Mouse (Mus musculus) testis, postnatal 14 days (tissue): ENCODE results near the gene Nip7.
"Not testable (repeated sequence)": the region's sequence is repeated elsewhere in the genome, so short reads cannot be mapped to it uniquely, and the experiment has no call there.

ENCODE experiments used
- DNase-seq: peaks from one replicate; pipeline ENCODE4 v3.0.0; 2021; ENCODE audit warnings: low spot score

Gene Nip7

DNA sequence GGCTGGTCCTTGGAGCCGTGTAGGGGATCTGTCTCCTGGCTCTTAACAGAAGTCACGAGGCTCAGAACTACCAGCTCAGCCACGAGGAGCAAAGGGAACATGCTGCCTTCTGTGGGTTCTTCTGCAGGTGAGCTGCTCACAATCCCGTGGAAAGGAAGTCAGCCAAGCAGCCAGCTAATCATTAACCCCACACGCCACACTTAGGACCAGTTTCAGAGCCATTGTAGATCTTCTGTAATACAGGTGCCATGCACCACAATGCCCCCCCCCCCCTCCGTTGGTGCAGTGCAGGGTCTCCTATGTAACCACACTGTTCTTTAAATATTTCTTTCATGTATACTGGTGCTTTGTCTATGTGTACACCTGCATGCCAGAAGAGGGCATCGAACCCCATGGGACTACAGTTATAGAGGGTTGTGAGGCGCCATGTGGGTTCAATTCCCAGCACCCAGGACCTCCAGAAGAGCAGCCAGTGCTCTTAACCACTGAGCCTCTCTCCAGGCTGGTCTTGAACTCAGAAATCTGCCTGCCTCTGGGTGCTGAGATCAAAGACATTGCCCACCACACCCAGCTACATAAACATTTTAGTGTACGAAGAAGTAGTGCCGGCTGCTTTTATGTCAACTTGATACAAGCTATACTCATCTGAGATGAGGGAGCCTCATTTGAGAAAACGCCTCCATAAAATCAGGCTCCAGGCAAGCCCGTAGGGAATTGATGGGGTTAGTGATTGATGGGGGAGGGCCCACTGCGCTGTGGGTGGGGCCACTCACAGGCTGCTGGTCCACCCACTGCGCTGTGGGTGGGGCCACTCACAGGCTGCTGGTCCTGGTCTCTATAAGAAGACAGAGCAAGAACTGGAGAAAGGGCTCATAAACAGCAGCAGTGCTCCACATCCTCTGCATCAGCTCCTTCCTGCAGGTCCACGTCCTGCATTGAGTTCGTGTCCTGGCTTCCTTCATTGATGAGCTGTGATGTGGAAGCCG lies 9.1 kb downstream of the Nip7 start, which contains the start of gene Tmed6:
Tmed6 (minus strand) TSS at position 134 of the 986 bp plus-strand sequence.
- no peak for DNase-seq

DNA sequence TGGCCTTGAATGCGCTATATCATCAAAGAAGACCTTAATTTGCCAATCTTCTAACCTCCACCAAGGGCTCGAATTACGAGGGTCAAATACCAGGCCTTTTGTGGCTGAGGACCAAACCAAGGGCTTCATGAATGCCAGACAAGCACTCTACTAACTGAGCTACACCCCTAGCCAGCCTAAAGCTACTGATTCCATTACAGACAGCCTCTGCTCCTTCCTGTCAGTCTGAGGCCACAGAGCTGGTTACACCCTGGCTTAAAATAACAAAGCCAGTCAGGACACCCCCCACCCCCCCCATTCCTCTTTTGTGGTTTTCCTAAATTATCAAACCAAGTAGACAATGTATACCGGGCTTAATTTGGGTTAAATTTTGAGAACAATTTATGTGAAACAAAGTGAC lies 17.0 kb downstream of the Nip7 start:
- no peak for DNase-seq

DNA sequence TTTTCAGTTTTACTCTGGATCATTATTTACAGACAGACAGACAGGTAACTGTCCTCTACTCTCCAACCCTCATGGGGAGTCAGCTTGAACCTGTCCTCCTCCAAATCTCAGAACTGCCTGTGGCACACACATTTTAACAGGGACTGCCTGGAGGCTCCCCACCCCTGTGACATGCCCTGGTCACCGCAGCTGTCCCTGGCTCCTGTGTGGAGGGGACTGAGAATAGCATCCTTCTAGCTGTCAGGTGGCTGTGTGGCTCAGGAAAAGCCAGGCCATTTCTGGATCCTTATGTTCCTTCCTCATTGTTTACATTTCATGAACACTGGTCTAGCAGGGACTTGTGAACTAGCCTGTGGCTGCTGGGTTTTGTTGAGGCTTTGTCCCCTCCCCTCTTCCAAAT lies 17.5 kb downstream of the Nip7 start:
- DNase-seq: no peak

DNA sequence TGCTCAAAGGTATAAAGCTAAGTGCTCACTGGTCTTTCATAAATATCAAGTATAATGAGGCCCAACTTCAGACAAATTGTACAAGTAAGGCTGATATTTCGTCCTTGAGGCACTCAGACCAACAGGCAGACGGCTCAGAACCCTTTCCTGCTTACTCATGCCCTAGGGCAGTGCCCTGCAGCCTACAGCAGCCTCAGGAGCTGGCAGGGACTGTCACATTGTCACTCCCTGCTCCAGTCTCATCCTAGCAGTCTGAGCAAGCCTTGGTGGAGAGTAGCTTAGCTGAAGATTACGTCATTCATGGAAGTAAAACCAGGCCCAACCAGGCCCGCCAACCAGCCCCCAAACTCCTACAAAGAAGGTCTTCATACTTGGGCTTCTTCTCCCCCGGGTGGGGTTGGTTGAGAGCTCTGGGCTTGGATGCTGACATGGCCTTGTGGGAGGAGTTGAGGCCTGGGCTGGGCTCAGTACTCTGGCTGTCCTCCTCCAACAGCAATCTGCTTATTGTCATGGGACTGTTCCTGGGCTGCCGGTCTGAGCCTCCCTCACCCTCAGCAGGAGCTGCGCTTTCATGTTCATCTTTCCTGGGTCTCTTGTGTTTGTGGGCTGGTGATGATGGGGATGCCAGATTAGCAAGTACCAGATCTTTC lies 19.7 kb downstream of the Nip7 start:
- DNase-seq: no peak

DNA sequence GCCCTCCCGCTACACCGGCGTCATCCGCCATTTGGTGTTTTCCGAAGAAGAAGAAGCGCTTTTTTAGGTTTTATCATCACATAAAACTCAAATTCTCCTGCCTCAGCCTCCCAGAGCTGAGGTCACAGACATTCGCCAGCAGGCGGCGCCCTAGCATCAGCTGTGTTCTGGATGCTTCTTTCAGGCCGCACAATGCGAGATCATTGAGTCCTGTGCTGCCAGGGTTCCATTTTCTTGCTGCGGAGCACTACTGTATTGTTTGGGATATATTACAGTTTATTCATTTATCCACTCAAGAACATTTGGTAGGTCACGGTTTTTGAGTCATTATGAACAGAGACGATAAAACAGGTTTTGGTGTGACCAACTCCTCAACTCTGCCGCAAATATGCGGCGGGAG lies 28.7 kb downstream of the Nip7 start:
- DNase-seq: no peak

DNA sequence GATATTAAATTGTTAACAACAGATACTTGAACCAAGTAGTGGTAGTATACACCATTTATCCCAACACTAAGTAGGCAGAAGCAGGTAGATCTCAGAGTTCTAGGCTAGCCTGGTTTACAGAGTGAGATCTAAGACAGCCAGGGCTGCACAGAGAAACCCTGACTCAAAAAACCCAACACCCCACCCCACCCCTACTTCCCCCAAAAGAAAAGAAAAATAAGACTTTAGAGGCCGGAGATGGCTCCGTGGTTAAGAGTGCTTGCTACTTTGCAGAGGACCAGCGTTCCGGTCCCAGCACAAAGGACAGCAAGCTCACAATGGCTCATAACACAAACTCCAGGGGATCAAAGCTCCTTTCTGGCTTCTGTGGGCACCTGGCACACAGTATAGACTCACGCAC lies 29.3 kb downstream of the Nip7 start:
- no peak for DNase-seq

DNA sequence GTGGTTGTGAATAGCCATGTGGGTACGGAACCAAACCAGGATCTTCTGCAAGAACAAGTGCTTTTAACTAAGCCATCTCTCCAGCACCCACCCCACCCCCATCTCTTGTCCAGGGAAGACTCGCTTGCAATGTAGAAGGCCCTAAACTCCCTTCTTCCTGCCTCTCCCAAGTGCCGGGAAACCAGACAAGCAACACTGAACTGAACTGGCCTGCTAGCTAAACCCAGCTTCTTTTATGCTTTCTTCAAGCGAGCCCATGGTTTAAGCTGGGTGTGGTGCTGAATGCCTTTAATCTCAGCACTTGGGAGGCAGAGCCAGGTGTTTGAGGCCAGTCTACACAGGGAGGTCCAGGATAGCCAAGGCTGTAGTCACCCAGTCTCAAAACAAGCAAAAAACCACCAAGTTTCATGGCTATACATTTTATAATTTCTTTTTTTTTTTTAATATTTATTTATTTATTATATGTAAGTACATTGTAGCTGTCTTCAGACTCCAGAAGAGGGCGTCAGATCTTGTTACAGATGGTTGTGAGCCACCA lies 31.9 kb downstream of the Nip7 start:
- no peak for DNase-seq

DNA sequence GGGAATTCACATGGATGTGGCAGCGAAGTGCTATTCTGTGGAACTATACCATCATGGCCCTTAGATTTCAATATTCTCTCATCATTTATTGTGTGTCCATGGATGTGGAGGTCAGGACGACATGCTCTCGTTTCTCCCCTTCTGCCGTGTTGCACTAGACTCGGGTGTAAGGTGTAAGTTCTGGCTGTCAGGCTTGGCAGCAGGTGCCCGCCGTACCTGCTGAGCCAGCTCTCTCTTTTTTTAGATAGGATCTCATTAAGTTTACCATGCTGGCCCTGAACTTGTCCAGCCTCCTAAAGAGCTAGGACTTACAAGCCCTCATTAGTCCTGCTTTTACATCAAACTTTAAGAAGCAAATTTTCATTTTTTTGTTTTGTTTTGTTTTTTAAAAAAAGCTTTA lies 33.9 kb downstream of the Nip7 start:
- DNase-seq: no peak

DNA sequence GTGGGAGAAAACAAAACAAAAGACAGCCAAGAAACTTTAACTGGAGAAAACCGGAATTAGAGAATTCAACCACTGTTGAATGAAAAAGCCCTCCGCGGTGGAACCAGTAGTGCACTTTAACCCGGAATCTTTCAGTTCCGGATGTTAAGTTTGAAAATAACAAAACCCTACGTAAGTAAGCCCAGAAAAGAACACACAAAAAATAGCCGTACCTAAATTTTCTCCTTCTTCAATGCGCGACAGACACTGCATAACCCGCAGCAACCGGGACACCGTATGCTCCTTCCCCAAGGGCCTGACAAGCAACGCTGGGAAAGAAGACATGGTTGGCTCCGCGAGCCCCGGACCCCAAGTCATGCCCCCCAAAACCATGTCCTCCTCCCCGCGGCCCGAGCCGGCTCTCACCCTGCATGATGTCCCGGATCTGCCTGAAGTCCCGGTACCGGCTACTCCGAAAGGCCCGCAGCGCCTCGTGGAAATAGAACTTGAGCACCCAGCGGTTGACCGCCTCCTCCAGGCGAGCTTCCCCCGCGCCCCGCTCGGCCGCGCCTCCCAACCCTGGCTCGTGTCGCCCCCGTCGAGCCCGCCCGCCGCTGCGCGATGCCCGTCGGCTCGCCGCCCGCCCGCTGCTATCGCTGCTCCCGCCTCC lies 39.2 kb downstream of the Nip7 start:
- no peak for DNase-seq

DNA sequence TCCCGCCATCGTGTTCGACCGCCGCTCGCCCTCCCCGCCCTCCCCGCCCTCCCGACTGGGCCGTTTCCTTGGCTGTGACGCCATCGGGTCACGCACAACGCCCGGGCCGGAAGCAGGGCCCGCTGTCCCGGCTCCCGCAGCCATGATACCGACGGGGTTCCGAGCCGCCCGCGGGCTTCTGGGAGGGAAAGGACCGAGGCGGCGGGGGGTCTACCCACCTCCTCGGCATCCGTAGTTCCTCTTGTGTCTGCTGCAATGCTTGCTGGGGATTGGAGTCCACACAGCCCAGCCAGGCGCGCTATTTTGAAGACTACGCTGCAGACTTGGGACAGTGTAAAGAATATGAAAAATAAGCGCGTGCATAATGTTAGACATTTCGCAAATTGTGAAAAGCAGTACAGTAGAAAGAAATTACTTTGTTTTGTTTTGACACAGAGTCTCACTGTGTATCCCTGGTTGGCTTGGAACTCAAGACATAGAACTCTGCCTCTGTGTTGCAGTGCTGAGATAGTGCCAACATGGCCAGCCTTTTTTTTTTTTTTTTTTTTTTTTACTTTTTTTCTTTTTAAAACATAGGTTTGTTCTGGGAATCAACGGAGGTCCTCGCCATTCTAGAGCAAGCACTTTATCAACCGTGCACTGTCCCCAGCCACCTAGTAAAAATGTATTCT lies 39.8 kb downstream of the Nip7 start, which contains the start of gene Terf2:
Terf2 (minus strand) TSS at position 182 of the 671 bp plus-strand sequence.
- DNase-seq: peak; percentile 96

DNA sequence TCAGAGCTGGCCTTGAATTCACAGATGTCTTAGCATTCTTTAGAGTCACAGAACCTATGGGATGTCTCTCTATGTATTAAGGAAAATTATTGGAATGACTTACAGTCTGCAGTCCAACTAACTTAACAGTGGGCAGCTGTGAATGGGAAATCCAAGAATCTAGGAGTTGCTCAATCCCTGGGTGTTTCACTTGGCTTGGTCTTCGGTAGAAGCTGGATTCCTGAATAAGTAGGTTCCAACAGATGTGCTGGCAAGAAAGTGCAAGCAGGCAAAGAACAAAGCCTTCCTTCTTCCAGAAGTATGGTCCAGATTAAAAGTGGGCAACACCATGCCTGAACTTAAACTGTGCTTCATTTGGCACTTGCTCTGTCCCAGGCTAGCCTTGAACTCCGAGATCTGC lies 44.0 kb downstream of the Nip7 start:
- DNase-seq: no peak

DNA sequence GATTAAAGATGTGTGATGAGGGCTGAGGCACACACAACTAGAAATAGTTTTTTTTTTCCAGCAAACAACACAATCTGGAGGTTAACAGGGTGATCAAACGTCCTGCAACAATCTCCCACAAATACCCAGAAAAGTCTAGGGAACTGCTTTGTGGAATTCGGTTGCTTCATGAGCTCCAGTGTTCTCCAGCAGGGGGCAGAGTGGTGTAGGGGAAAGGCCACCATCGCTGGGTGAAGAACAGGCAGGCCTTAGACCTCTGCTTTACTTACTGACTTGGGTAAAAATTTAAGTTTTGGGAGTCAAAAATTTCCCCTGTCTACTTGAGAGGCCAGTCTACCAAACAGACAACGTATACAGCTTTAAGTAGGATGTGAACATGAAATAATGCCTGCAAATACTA lies 47.9 kb downstream of the Nip7 start:
- DNase-seq: peak; percentile 49

DNA sequence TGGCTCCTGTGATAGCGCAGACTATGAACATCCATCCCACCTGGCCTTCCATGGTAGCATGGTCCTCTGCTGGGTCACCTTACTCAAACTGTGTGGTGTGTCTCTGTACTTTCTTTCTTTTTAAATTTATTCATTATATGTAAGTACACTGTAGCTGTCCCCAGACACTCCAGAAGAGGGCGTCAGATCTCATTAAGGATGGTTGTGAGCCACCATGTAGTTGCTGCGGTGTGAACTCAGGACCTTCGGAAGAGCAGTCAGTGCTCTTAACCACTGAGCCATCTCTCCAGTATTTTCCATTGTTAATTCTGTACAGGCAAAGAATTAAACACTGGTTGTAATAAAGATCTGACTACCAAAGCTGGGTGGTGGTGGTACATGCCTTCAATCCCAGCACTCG lies 51.4 kb downstream of the Nip7 start:
- DNase-seq: not testable (repeated sequence)

DNA sequence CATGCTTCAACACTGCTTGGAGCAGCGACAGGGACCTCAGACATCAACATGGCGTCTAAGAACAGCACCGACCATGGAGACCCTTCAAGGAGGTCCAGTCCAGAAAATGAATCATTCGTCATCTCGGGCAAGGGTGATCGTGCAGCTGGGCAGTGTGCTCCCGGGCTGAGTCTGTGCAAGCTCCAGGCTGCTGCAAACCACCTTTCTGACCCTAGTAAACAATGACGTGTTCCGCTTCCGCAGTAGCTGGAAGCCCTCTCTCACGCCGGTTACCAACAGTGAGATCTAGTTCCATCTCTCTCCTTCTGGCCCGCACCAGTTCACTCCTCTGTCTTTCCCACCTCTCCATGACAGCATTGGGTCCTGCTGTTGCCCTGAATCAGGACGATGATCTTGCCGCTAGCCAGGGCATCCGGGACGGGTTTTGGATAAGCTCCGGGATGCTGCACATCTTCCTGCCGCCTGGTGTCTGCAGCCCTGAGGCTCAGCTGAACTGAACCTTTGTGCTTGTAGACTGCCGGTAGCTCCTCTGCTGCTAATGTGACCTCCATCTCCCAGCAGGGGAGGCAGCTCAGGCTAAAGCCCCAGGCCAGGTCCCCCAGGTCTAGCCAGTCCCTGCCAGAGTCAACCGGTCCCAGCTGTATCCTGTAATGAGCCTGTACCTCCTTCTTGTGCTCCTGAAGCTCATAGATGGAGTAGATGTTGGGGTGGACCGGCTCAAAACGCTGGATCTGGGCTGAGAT lies 52.5 kb downstream of the Nip7 start:
- no peak for DNase-seq

DNA sequence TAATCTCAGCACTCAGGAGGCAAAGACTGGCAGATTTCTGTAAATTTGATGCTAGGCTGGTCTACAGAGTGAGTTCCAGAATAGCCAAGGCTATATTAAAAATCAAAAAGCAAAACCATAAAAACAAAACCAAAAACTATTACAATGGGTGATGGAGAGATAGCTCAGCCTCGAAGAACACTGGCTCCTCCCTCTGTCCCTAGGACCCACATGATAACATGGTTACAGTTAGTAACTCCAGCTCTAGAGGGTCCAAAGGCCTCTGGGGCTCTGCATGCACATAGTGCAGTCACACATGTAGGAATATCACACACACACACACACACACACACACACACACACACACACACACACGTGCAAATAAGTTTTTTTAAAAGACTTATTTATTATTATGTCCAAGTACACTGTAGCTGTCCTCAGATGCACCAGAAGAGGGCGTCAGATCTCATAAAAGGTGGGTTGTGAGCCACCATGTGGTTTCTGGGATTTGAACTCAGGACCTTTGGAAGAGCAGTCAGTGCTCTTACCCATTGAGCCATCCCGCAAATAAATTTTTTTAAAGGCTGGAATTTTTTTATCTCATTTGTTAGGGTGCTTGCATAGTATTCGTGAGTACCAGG lies 53.2 kb downstream of the Nip7 start:
- DNase-seq: no peak
